Mouse (Mus musculus): ENCODE results near the gene Usp12. TPM values are rescaled to one million over a fixed set of nuclear protein-coding genes. Genes with fewer than 3 reads are reported as not detected.

Usp12 gene
- total RNA-seq, 2 experiments from 2014 or later, result 16.8 to 17.1 TPM

GRCm38 (mm10) chr5:146692976-146693361 lies 101.8 kb downstream of the Usp12 start:
- DNase-seq, result no peak

DNA sequence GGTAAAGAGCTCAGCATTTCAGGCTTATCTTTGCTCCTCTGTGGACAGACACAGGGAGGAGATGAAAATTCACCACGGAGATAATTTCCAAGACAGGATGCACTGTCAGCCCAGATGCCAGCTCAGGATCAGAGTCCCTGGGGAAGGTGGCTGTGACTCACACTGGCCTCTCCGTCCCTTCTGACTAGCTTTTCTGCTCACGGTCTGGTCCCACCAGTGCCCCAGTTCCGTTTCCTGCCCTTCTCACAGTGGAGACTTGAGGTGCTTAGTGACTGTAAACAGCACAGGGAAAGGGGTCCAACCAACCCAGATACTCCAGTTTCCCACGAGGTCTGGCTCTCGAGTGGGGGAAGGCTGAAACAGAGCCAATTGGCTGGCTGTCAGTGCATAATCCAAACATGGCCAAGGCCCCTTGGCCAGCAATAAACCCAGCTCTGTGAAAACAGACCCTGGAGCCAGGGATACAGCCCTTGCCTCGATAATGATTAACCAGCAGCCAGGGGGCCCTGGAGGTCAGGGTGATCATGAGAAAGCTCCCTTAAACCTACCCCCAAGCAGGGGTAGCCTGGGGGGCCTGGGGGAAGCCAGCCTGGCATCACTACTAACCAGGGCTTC lies 102.3 kb downstream of the Usp12 start:
- DNase-seq, result peak; percentile 27 to 31

- DNase-seq, result no peak
Measured at GRCm38 (mm10) chr5:146691745-146692144, 103.1 kb downstream of the Usp12 start.

- no peak for DNase-seq
Measured at GRCm38 (mm10) chr5:146687541-146688313, 107.1 kb downstream of the Usp12 start.

DNA sequence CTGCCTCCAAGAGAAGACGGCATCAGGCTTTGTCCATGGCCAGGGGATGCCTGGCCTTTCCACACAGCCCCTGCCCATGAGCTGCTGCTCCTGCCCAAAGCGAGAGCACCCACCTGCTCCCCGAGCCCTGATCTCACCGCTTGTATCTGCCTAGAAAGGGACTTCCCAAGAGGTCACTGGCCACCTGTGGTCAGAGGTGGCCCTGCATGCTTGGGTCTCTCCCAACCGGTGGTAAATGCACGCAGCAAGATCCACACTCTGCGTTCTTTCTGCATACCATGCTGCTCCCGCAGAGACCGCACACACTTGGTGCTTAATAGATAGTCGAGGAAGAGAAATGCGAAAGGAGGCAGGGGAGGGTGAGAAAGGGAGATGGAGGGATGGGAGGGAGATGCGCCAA lies 107.9 kb downstream of the Usp12 start:
- DNase-seq, result no peak

Other genes starting within 250 kb of the Usp12 start
- gene Gm3415, start 238.9 kb downstream of the Usp12 start, total RNA-seq (2021), result not detected
- under 1 TPM in 1 of 2 experiments, not detected in 1; 0.30 TPM for gene Gpr12, start 209.8 kb downstream of the Usp12 start, total RNA-seq (2021)
- gene Rpl21, start 37.9 kb upstream of the Usp12 start, total RNA-seq (2021), result 100 to 1,000 TPM; 135 to 146 TPM
- gene Rasl11a, start 50.1 kb upstream of the Usp12 start, total RNA-seq (2021), result 1 to 10 TPM; 2.4 to 2.9 TPM
- 10 to 100 TPM; 17.0 to 21.8 TPM for gene Gtf3a, start 153.7 kb upstream of the Usp12 start, total RNA-seq (2021)
- gene Mtif3, start 168.8 kb upstream of the Usp12 start, total RNA-seq (2021), result 10 to 100 TPM; 26.8 to 29.4 TPM